Mouse (Mus musculus): ENCODE data around the gene Rpl39l. TPM values are rescaled to one million over a fixed set of nuclear protein-coding genes. Genes with fewer than 3 reads are reported as not detected.

Rpl39l gene
- 1.9 and 4.6 TPM in 2 replicates for polyA plus RNA-seq (2015; fragmentation: Nextera tagmentation; extraction: Ambion mirVana)

GRCm38 (mm10) chr16:10170005-10170404, at the start of gene Rpl39l:
Gene Rpl39l (plus strand): TSS chr16:10170226.

GRCm38 (mm10) chr16:10192679-10193506, 22.9 kb downstream of the Rpl39l start, which contains the start of gene Atf7ip2:
Gene Atf7ip2 (plus strand): TSS chr16:10192712.

Other genes with a start within 250 kb of the Rpl39l start
- 0.04 and 0.19 TPM in 2 replicates for gene Grin2a, start 174.7 kb upstream of the Rpl39l start, polyA plus RNA-seq (2015; fragmentation: Nextera tagmentation; extraction: Ambion mirVana)
- 0.17 and 0.26 TPM in 2 replicates for gene Atf7ip2, start 22.5 kb downstream of the Rpl39l start, polyA plus RNA-seq (2015; fragmentation: Nextera tagmentation; extraction: Ambion mirVana)
- 24.9 and 25.3 TPM in 2 replicates for gene Emp2, start 143.7 kb downstream of the Rpl39l start, polyA plus RNA-seq (2015; fragmentation: Nextera tagmentation; extraction: Ambion mirVana)
- 7.6 TPM in 2 replicates for gene Tekt5, start 225.3 kb downstream of the Rpl39l start, polyA plus RNA-seq (2015; fragmentation: Nextera tagmentation; extraction: Ambion mirVana)
- 17.2 and 17.4 TPM in 2 replicates for gene Nubp1, start 241.7 kb downstream of the Rpl39l start, polyA plus RNA-seq (2015; fragmentation: Nextera tagmentation; extraction: Ambion mirVana)

Measured in skeletal muscle tissue, postnatal 0 days (tissue).